Mouse (Mus musculus): ENCODE results near the gene Prune2.

GRCm38 (mm10) chr19:17013085-17013484, 57.2 kb downstream of the Prune2 start:
- no peak for TF ChIP-seq CTCF (IDR thresholded peaks at IDR 0.05; ENCODE audit: insufficient read depth, low read length)
- TF ChIP-seq POLR2A (IDR thresholded peaks at IDR 0.05; ENCODE audit: borderline replicate concordance, extremely low read depth, low read depth, low read length): no peak
